Comparison of ENCODE assay signal across 26 mouse cellular contexts in the genomic region with DNA sequence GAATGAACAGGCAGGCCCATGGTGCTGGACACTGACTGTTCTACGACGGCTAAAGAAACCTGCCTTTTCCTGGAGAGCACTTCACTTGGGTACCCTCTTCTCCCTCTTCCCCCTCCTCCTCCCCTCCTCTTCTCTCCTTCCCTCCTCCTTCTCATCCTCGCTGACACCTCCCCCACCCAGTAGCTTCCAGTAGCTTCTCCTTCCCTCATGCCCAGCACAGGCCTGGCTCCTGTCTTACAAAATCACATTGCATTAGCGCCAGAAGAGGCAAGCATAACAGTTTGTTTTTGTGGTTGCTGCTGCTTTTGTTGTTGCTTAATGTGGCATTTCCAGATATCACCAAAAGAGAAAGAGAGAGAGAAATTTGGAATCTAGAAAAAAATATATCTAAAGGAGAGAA. TPM values are rescaled to one million over a fixed set of nuclear protein-coding genes. Genes with fewer than 3 reads are reported as not detected.
DNase-seq lines count a peak whose midpoint lies in the region; ATAC-seq lines count a peak whose summit lies in the region.
"Had no signal": no experiment of that assay in that cellular context is flagged by ENCODE, and none has a peak within 500 bp of the region (broad histone marks: within the 10 kb centered on the region; RNA-seq: fewer than 3 reads in every experiment).

No protein-coding gene starts in this region.

- H3K4me3 ChIP-seq in hindbrain, embryonic 13.5 days: no peak overlapping the region
- no peak overlapping the region for H3K4me3 ChIP-seq in hindbrain, embryonic 16.5 days (ENCODE audit: low read length)
- H3K4me3 ChIP-seq: embryonic facial prominence, embryonic 12.5 days; forebrain, embryonic 13.5 days; heart, adult 2 months; heart, embryonic 12.5 days; intestine, embryonic 15.5 days had no signal

- peak; percentile 46 for DNase-seq in adrenal gland, postnatal 14 days
- no peak for DNase-seq in adrenal gland, postnatal 4 days (ENCODE audit: low spot score in 2 of 2)
- peak; percentile 89 for DNase-seq in Muller cell, postnatal 12 days (ENCODE audit: inconsistent ontology term)
- no peak for DNase-seq in right cerebral cortex, postnatal 14 days
- no peak for DNase-seq in left cerebral cortex, postnatal 25 days (ENCODE audit: low spot score in 2 of 2)
- DNase-seq: adrenal gland, postnatal 25 days; cerebellum, adult 11 months; cerebellum, adult 8-10 months; cerebellum, postnatal 14 days; embryo, embryonic 11 days; forebrain, postnatal 0 days; gastrocnemius, postnatal 36 days; heart, adult 2 months; kidney, adult 18-20 months had no signal

- no peaks in the 10 kb centered on the region for H3K27me3 ChIP-seq in hindbrain, embryonic 13.5 days
- no peaks in the 10 kb centered on the region for H3K27me3 ChIP-seq in hindbrain, embryonic 16.5 days (replicated peaks; ENCODE audit: control insufficient read depth, insufficient read depth, low read length)
- H3K27me3 ChIP-seq: embryonic facial prominence, embryonic 12.5 days; forebrain, embryonic 13.5 days; heart, embryonic 12.5 days; intestine, embryonic 15.5 days had no signal

- no peak for ATAC-seq in hindbrain, embryonic 13.5 days (ENCODE audit: low FRiP score)
- ATAC-seq in hindbrain, embryonic 16.5 days: no peak
- peak; percentile 53; the same call in 1 of the 2 replicates for ATAC-seq in megakaryocyte, adult 5-6 weeks (ENCODE audit: poor library complexity, severe bottlenecking)
- ATAC-seq: forebrain, embryonic 13.5 days; forebrain, postnatal 0 days; intestine, embryonic 15.5 days had no signal

- intact Hi-C loops in left cerebral cortex, postnatal 25 days (cut with DNase I): no loop called here

- H3K36me3 ChIP-seq in hindbrain, embryonic 13.5 days: no peaks in the 10 kb centered on the region
- H3K36me3 ChIP-seq in hindbrain, embryonic 16.5 days (ENCODE audit: control insufficient read depth, insufficient read depth, low read length): no peaks in the 10 kb centered on the region
- H3K36me3 ChIP-seq: embryonic facial prominence, embryonic 12.5 days; heart, embryonic 12.5 days; intestine, embryonic 15.5 days had no signal

- no peak overlapping the region for H3K4me2 ChIP-seq in hindbrain, embryonic 13.5 days
- H3K4me2 ChIP-seq in hindbrain, embryonic 16.5 days (ENCODE audit: low read length): no peak overlapping the region
- H3K4me2 ChIP-seq: embryonic facial prominence, embryonic 12.5 days; forebrain, embryonic 13.5 days; heart, embryonic 12.5 days; intestine, embryonic 15.5 days had no signal

- 0 out of 2 replicates have a peak overlapping the region, but pooled peaks have one; percentile 24 for H3K9ac ChIP-seq in hindbrain, embryonic 13.5 days
- H3K9ac ChIP-seq in hindbrain, embryonic 16.5 days (ENCODE audit: low read depth, low read length): no peak overlapping the region
- H3K9ac ChIP-seq: embryonic facial prominence, embryonic 12.5 days; forebrain, embryonic 13.5 days; forebrain, postnatal 0 days; heart, embryonic 12.5 days; intestine, embryonic 15.5 days had no signal

- H3K9me3 ChIP-seq in hindbrain, embryonic 13.5 days: no peaks in the 10 kb centered on the region
- no peaks in the 10 kb centered on the region for H3K9me3 ChIP-seq in hindbrain, embryonic 16.5 days (ENCODE audit: control insufficient read depth, low read length)
- H3K9me3 ChIP-seq: embryonic facial prominence, embryonic 12.5 days; forebrain, embryonic 13.5 days; heart, embryonic 12.5 days; intestine, embryonic 15.5 days had no signal

- WGBS in hindbrain, embryonic 13.5 days: 49% methylated on average over 4 of the region's 4 CpGs
- 56% methylated on average over 4 of the region's 4 CpGs for WGBS in hindbrain, embryonic 16.5 days

- peaks cover 31% of the 10 kb centered on the region for H3K4me1 ChIP-seq in hindbrain, embryonic 13.5 days (replicated peaks)
- H3K4me1 ChIP-seq in hindbrain, embryonic 16.5 days (ENCODE audit: control insufficient read depth, insufficient read depth, low read depth, low read length): peaks cover 3% of the 10 kb centered on the region; the same call in 1 of the 2 replicates
- H3K4me1 ChIP-seq: intestine, embryonic 15.5 days had no signal

- H3K27ac ChIP-seq in hindbrain, embryonic 13.5 days: no peak overlapping the region
- no peak overlapping the region for H3K27ac ChIP-seq in hindbrain, embryonic 16.5 days (ENCODE audit: low read depth, low read length)
- H3K27ac ChIP-seq: embryonic facial prominence, embryonic 12.5 days; forebrain, embryonic 13.5 days; heart, adult 2 months; intestine, embryonic 15.5 days had no signal

RNA-seq across cellular contexts. Expression of a gene that starts 33.6 kb away (rescaled TPM):
- 17.2 and 22.9 TPM in 2 replicates for total RNA-seq in adrenal gland, postnatal 14 days (2021)
- total RNA-seq in adrenal gland, postnatal 4 days (2021): 10 to 100 TPM; 29.4 to 37.0 TPM
- polyA plus RNA-seq in hindbrain, embryonic 13.5 days (2015; fragmentation: Nextera tagmentation; extraction: Ambion mirVana): 20.6 and 22.1 TPM in 2 replicates
- polyA plus RNA-seq in hindbrain, embryonic 16.5 days (2015; fragmentation: Nextera tagmentation; extraction: Ambion mirVana): 22.9 and 24.3 TPM in 2 replicates
- 0.20 and 0.80 TPM in 2 replicates for total RNA-seq in megakaryocyte, adult 5-6 weeks (2015)
- total RNA-seq in megakaryocyte, adult 5-6 weeks (2017): 0.18 and 0.24 TPM in 2 replicates
- total RNA-seq in left cerebral cortex, postnatal 25 days (2021): 10 to 100 TPM; 11.1 to 13.7 TPM

RNA-seq across cellular contexts. Expression of a gene that starts 53.7 kb away (rescaled TPM):
- 2.4 and 2.9 TPM in 2 replicates for total RNA-seq in adrenal gland, postnatal 14 days (2021)
- 1 to 10 TPM; 5.2 to 6.0 TPM for total RNA-seq in adrenal gland, postnatal 4 days (2021)
- polyA plus RNA-seq in hindbrain, embryonic 13.5 days (2015; fragmentation: Nextera tagmentation; extraction: Ambion mirVana): 111 and 113 TPM in 2 replicates
- polyA plus RNA-seq in hindbrain, embryonic 16.5 days (2015; fragmentation: Nextera tagmentation; extraction: Ambion mirVana): 164 and 193 TPM in 2 replicates
- not detected in 2 replicates for total RNA-seq in megakaryocyte, adult 5-6 weeks (2015)
- total RNA-seq in megakaryocyte, adult 5-6 weeks (2017): not detected in 2 replicates
- total RNA-seq in left cerebral cortex, postnatal 25 days (2021): 10 to 100 TPM; 53.0 to 54.6 TPM

RNA-seq across cellular contexts. Expression of a gene that starts 54.8 kb away (rescaled TPM):
- 10.1 and 15.3 TPM in 2 replicates for total RNA-seq in adrenal gland, postnatal 14 days (2021)
- 10 to 100 TPM; 18.6 to 18.7 TPM for total RNA-seq in adrenal gland, postnatal 4 days (2021)
- polyA plus RNA-seq in hindbrain, embryonic 13.5 days (2015; fragmentation: Nextera tagmentation; extraction: Ambion mirVana): not detected in 2 replicates
- not detected in 2 replicates for polyA plus RNA-seq in hindbrain, embryonic 16.5 days (2015; fragmentation: Nextera tagmentation; extraction: Ambion mirVana)
- total RNA-seq in megakaryocyte, adult 5-6 weeks (2015): not detected in 2 replicates
- not detected in 2 replicates for total RNA-seq in megakaryocyte, adult 5-6 weeks (2017)
- under 1 TPM; 0.16 to 0.18 TPM for total RNA-seq in left cerebral cortex, postnatal 25 days (2021)
- total RNA-seq: common myeloid progenitor, adult 5-6 weeks; forebrain, postnatal 0 days; gastrocnemius, adult 8-10 months; gastrocnemius, postnatal 36 days; heart, adult 2 months; heart, postnatal 25 days had no signal
- polyA plus RNA-seq: brain, embryonic 14.5 days; embryonic facial prominence, embryonic 12.5 days; forebrain, embryonic 13.5 days; forebrain, postnatal 0 days; heart, adult 2 months; heart, embryonic 12.5 days; hindbrain, embryonic 11.5 days had no signal

Comparison
In these comparisons a context has a peak if more than half of its experiments do, and no peak if none do; other contexts are left out.
1. DNase-seq: peak in adrenal gland, postnatal 14 days (single experiment) and Muller cell, postnatal 12 days (single experiment); none in adrenal gland, postnatal 4 days (0 of 2), right cerebral cortex, postnatal 14 days (single experiment) and left cerebral cortex, postnatal 25 days (0 of 2).
2. RNA of a gene that starts 33.6 kb away (total RNA-seq): 29.4 to 37.0 TPM in adrenal gland, postnatal 4 days, 17.2 to 22.9 TPM in adrenal gland, postnatal 14 days and 11.1 to 13.7 TPM in left cerebral cortex, postnatal 25 days; 0.18 to 0.80 TPM in megakaryocyte, adult 5-6 weeks; every median in the first group is over 4 times any median in the second.
3. RNA of a gene that starts 53.7 kb away (total RNA-seq): 53.0 to 54.6 TPM in left cerebral cortex, postnatal 25 days; 5.2 to 6.0 TPM in adrenal gland, postnatal 4 days, 2.4 to 2.9 TPM in adrenal gland, postnatal 14 days and not detected in megakaryocyte, adult 5-6 weeks; every median in the first group is over 4 times any median in the second.